Mouse (Mus musculus) subcutaneous adipose tissue, adult 2 months (tissue): ENCODE data around the gene Ins1. TPM values are rescaled to one million over a fixed set of nuclear protein-coding genes. Genes with fewer than 3 reads are reported as not detected.

Experiments used
- polyA plus RNA-seq: library from polyadenylated mRNA; depleted of rRNA; stranded (reverse); fragments of >200 nt; gene quantifications from 2 replicates; pipeline ENCODE4 v1.2.3, GENCODE M21; 2012; ENCODE audit warnings: low replicate concordance; rRNA removed

Ins1 gene
- polyA plus RNA-seq, result not detected in 2 replicates

GRCm38 (mm10) chr19:52263997-52264396, at the start of gene Ins1:
Gene Ins1 (plus strand): TSS chr19:52264297.

